Mouse (Mus musculus) intestine, embryonic 14.5 days (tissue): ENCODE results near the gene Tpk1. TPM values are rescaled to one million over a fixed set of nuclear protein-coding genes. Genes with fewer than 3 reads are reported as not detected.

Experiments used
- ATAC-seq: fragments of 200-750 bp; cut with Nextera tagmentation; replicated peaks from 2 replicates; pipeline ENCODE4 v1.8.0; 2017; ENCODE audit warnings: low read depth, moderate number of reproducible peaks, moderate TSS enrichment, moderate library complexity; ENCODE audit not compliant: low FRiP score, low TSS enrichment
- DNase-seq: peaks from one replicate; pipeline ENCODE4 v3.0.0-alpha.2; 2018; ENCODE audit warnings: low spot score
- H3K27ac ChIP-seq: fragments of 300-500 bp; sonication (generic); 2 replicates; pipeline ENCODE4 v1.5.1; 2014; ENCODE audit warnings: low read depth, mild to moderate bottlenecking, control low read depth
- H3K27me3 ChIP-seq: fragments of 300-500 bp; sonication (generic); replicated peaks from 2 replicates; pipeline ENCODE4 v1.6.1; 2014; ENCODE audit warnings: low read length, control low read depth; ENCODE audit not compliant: control insufficient read depth, insufficient read depth
- H3K36me3 ChIP-seq: fragments of 300-500 bp; sonication (generic); 2 replicates; pipeline ENCODE4 v1.6.1; 2014; ENCODE audit warnings: low read length, control low read depth; ENCODE audit not compliant: control insufficient read depth, insufficient read depth
- H3K4me1 ChIP-seq: fragments of 300-500 bp; sonication (generic); replicated peaks from 2 replicates; pipeline ENCODE4 v1.6.1; 2014; ENCODE audit warnings: low read length, control low read depth, mixed read lengths; ENCODE audit not compliant: control insufficient read depth, insufficient read depth
- H3K4me2 ChIP-seq: fragments of 300-500 bp; sonication (generic); 2 replicates; pipeline ENCODE4 v1.6.1; 2014; ENCODE audit warnings: low read length
- H3K4me3 ChIP-seq: fragments of 300-500 bp; sonication (generic); 2 replicates; pipeline ENCODE4 v1.5.1; 2014; ENCODE audit warnings: low read depth, low read length, control low read depth, mixed read lengths
- H3K9ac ChIP-seq: fragments of 300-500 bp; sonication (generic); 2 replicates; pipeline ENCODE4 v1.6.1; 2014; ENCODE audit warnings: mild to moderate bottlenecking, low read length
- H3K9me3 ChIP-seq: fragments of 300-500 bp; sonication (generic); 2 replicates; pipeline ENCODE4 v1.6.1; 2016; ENCODE audit warnings: low read length, control low read depth; ENCODE audit not compliant: control insufficient read depth
- WGBS: fragments of 180-500 bp; shearing (Covaris S2); extraction: QIAGEN DNeasy Blood & Tissue Kit; methylation state at CpG from one replicate; pipeline ENCODE4 v1.1.7; 2014; 5-methylcytosine and 5-hydroxymethylcytosine counted together
- polyA plus RNA-seq: library from polyadenylated mRNA; unstranded; fragments of >200 nt; fragmentation: Nextera tagmentation; extraction: Ambion mirVana; gene quantifications from 2 replicates; pipeline ENCODE4 v1.2.1, GENCODE M21; 2014

Tpk1 gene
- polyA plus RNA-seq, 1 experiment from 2014 or later = 11.8 TPM

GRCm38 (mm10) chr6:43333479-43333878 lies 332.6 kb downstream of the Tpk1 start:
- no peak overlapping the region for H3K27ac ChIP-seq
- no peak overlapping the region for H3K4me2 ChIP-seq
- no peaks in the 10 kb centered on the region for H3K36me3 ChIP-seq
- H3K27me3 ChIP-seq = no peaks in the 10 kb centered on the region
- H3K9ac ChIP-seq = no peak overlapping the region
- no peak for DNase-seq
- no peak overlapping the region for H3K4me3 ChIP-seq
- no peaks in the 10 kb centered on the region for H3K9me3 ChIP-seq
- ATAC-seq = no peak
- H3K4me1 ChIP-seq = no peaks in the 10 kb centered on the region
- WGBS = 71% methylated on average over 4 of the region's 4 CpGs

GRCm38 (mm10) chr6:43312961-43313656 lies 353.0 kb downstream of the Tpk1 start:
- Histone ChIP-seq H3K4me2 (no peak overlapping the region), H3K4me1 (0 out of 2 replicates have a peak, but pooled peaks cover 7% of the 10 kb centered on the region)

GRCm38 (mm10) chr6:43312546-43312945 lies 353.5 kb downstream of the Tpk1 start:
- DNase-seq (no peak), ATAC-seq (no peak)
- Histone ChIP-seq H3K9ac (no peak overlapping the region), H3K27ac (no peak overlapping the region), H3K4me3 (no peak overlapping the region), H3K27me3 (no peaks in the 10 kb centered on the region), H3K4me2 (no peak overlapping the region), H3K36me3 (no peaks in the 10 kb centered on the region), H3K4me1 (0 out of 2 replicates have a peak, but pooled peaks cover 10% of the 10 kb centered on the region), H3K9me3 (no peaks in the 10 kb centered on the region)

More at GRCm38 (mm10) chr6:43312961-43313656, 353.0 kb downstream of the Tpk1 start:
- H3K9me3 ChIP-seq = no peaks in the 10 kb centered on the region
- DNase-seq (no peak), ATAC-seq (no peak)
- no peak overlapping the region for H3K4me3 ChIP-seq
- H3K36me3 ChIP-seq = no peaks in the 10 kb centered on the region
- no peaks in the 10 kb centered on the region for H3K27me3 ChIP-seq
- H3K27ac ChIP-seq = no peak overlapping the region
- no peak overlapping the region for H3K9ac ChIP-seq
- 51% methylated on average over 8 of the region's 8 CpGs for WGBS

GRCm38 (mm10) chr6:43310071-43310470 lies 356.0 kb downstream of the Tpk1 start:
- no peaks in the 10 kb centered on the region for H3K36me3 ChIP-seq
- no peak overlapping the region for H3K4me2 ChIP-seq
- ATAC-seq (no peak), DNase-seq (no peak)
- no peak overlapping the region for H3K9ac ChIP-seq
- 0 out of 2 replicates have a peak, but pooled peaks cover 10% of the 10 kb centered on the region for H3K4me1 ChIP-seq
- peak overlapping the region; percentile 38; the same call in 1 of the 2 replicates for H3K27ac ChIP-seq
- H3K27me3 ChIP-seq = no peaks in the 10 kb centered on the region
- 33% methylated on average over 6 of the region's 6 CpGs for WGBS
- H3K9me3 ChIP-seq = no peaks in the 10 kb centered on the region
- H3K4me3 ChIP-seq = no peak overlapping the region

GRCm38 (mm10) chr6:43309454-43309853 lies 356.6 kb downstream of the Tpk1 start, which contains the start of gene Nobox:
Gene Nobox, minus strand, starts transcription at chr6:43309554.
- Histone ChIP-seq H3K4me3 (no peak within 1 kb of the TSS), H3K36me3 (no peaks in the 10 kb centered on the region), H3K9ac (no peak within 1 kb of the TSS), H3K9me3 (no peaks in the 10 kb centered on the region), H3K4me1 (0 out of 2 replicates have a peak, but pooled peaks cover 10% of the 10 kb centered on the region), H3K27me3 (no peaks in the 10 kb centered on the region), H3K27ac (peak within 1 kb of the TSS; percentile 38; the same call in 1 of the 2 replicates), H3K4me2 (no peak within 1 kb of the TSS)
- no peak for DNase-seq
- no peak for ATAC-seq
- WGBS = 61% methylated on average over 16 of the region's 16 CpGs

GRCm38 (mm10) chr6:43297508-43297850 lies 368.6 kb downstream of the Tpk1 start:
- DNase-seq = peak; percentile 65
- Histone ChIP-seq H3K4me3 (no peak overlapping the region), H3K27ac (no peak overlapping the region), H3K9ac (no peak overlapping the region), H3K4me2 (no peak overlapping the region), H3K9me3 (no peaks in the 10 kb centered on the region), H3K27me3 (no peaks in the 10 kb centered on the region), H3K4me1 (peaks cover 13% of the 10 kb centered on the region), H3K36me3 (no peaks in the 10 kb centered on the region)
- peak; percentile 41 for ATAC-seq
- WGBS = 52% methylated on average over 2 of the region's 2 CpGs

GRCm38 (mm10) chr6:43296798-43297507 lies 369.1 kb downstream of the Tpk1 start:
- Histone ChIP-seq H3K4me1 (peaks cover 18% of the 10 kb centered on the region), H3K27ac (no peak overlapping the region), H3K27me3 (no peaks in the 10 kb centered on the region), H3K9me3 (no peaks in the 10 kb centered on the region), H3K36me3 (no peaks in the 10 kb centered on the region), H3K4me2 (no peak overlapping the region), H3K9ac (no peak overlapping the region), H3K4me3 (no peak overlapping the region)
- 39% methylated on average over 7 of the region's 7 CpGs for WGBS
- DNase-seq (no peak), ATAC-seq (peak; percentile 13; the same call in 1 of the 2 replicates)

GRCm38 (mm10) chr6:43295908-43296307 lies 370.2 kb downstream of the Tpk1 start:
- DNase-seq (no peak), ATAC-seq (no peak)
- Histone ChIP-seq H3K27ac (no peak overlapping the region), H3K27me3 (no peaks in the 10 kb centered on the region), H3K9ac (no peak overlapping the region), H3K4me1 (peaks cover 19% of the 10 kb centered on the region), H3K4me3 (no peak overlapping the region), H3K36me3 (no peaks in the 10 kb centered on the region), H3K9me3 (no peaks in the 10 kb centered on the region), H3K4me2 (no peak overlapping the region)
- 28% methylated on average over 5 of the region's 5 CpGs for WGBS
